Mouse (Mus musculus) small intestine, adult 10 weeks (tissue): ENCODE data around the gene Klhl2. TPM values are rescaled to one million over a fixed set of nuclear protein-coding genes. Genes with fewer than 3 reads are reported as not detected.

Experiments used
- polyA plus RNA-seq: library from polyadenylated mRNA; stranded (reverse); fragments of 350-450 nt; fragmentation: Illumina TruSeq; extraction: RNeasy Lipid Tissue Mini Kit (QIAGEN cat#74804); gene quantifications from one replicate; pipeline ENCODE4 v1.2.3, GENCODE M21; 2014; ENCODE audit warnings: low replicate concordance

Gene Klhl2
- polyA plus RNA-seq, result 24.5 TPM

GRCm38 (mm10) chr8:64849897-64850541 is at the start of gene Klhl2:
TSS of gene Klhl2 (minus strand) at chr8:64850017.

GRCm38 (mm10) chr8:64733271-64733943 is 116.4 kb downstream of the Klhl2 start, which contains the start of gene Msmo1:
TSS of gene Msmo1 (minus strand) at chr8:64733792.

GRCm38 (mm10) chr8:64692651-64693201 is 157.1 kb downstream of the Klhl2 start, which contains the start of gene Cpe:
TSS of gene Cpe (minus strand) at chr8:64693054.

Other genes with a start within 250 kb of the Klhl2 start
- 219 TPM for gene Cpe, start 157.0 kb downstream of the Klhl2 start, polyA plus RNA-seq
- gene Msmo1, start 116.2 kb downstream of the Klhl2 start, polyA plus RNA-seq, result 119 TPM
- gene Tmem192, start 97.2 kb upstream of the Klhl2 start, polyA plus RNA-seq, result 15.9 TPM
- gene Trim75, start 137.8 kb upstream of the Klhl2 start, polyA plus RNA-seq, result not detected
- not detected for gene Trim61, start 168.5 kb upstream of the Klhl2 start, polyA plus RNA-seq
- not detected for gene Trim60, start 168.6 kb upstream of the Klhl2 start, polyA plus RNA-seq
- gene Apela, start 187.3 kb upstream of the Klhl2 start, polyA plus RNA-seq, result not detected
- not detected for gene Gm10663, start 225.0 kb upstream of the Klhl2 start, polyA plus RNA-seq